Mouse (Mus musculus) monocyte, adult 5-6 weeks (primary cell): ENCODE results near the gene Gm13030. TPM values are rescaled to one million over a fixed set of nuclear protein-coding genes. Genes with fewer than 3 reads are reported as not detected.
A peak's percentile ranks its signal among the peaks of the same experiment; 100 is the strongest.
"Not testable (repeated sequence)": the region's sequence is repeated elsewhere in the genome, so short reads cannot be mapped to it uniquely, and the experiment has no call there.

Source experiments
- ATAC-seq: fragments of 153-309, 156-312 bp; replicated peaks from 2 replicates; pipeline ENCODE4 v1.8.0; 2017; ENCODE audit warnings: mild to moderate bottlenecking; ENCODE audit not compliant: low TSS enrichment, insufficient number of reproducible peaks, severe bottlenecking, poor library complexity, low FRiP score
- total RNA-seq: library from RNA; stranded (forward); fragments of 200-1000, 200-491, 200-594 nt; gene quantifications from 3 replicates; pipeline ENCODE4 v1.2.3, GENCODE M21; 2017

Gene Gm13030
- not detected in 3 replicates for total RNA-seq

DNA sequence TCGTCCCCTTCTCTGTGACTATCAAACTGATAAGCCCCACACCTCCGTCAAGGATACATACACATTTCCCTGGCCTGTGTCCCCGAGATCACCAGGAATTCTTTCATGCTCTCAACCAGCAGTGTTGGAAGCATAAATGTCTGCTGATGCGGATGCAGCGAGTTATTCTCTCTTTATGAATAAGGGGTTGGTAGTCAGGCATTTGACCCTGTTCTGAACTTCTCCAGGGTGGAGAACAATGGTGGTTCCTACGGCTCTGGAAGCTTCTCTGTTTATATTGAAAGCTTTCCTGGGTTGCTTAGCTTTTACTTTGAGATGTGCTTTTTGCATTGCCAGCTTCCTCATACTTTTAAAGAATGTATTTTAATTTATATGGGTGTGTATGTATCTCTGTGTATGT is at the start of gene Gm13030:
Gene Gm13030 (minus strand): TSS at position 101 of the 400 bp plus-strand sequence.
- no peak for ATAC-seq

DNA sequence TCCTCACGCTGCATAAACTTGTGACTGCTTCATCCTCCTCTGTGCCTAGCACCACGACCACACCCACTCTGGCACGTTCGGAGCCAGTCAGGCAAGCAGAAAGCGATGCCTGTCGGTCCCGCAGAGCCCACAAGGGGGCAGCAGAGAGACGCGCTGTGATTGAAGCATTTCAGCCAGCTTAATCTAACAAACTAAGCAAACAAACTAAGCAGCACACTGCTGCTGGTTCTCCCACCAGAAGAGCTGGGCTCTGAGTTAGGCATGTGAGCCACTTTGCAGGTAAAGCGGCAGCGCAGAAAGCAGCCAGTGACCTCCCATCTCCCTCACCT is 48.3 kb upstream of the Gm13030 start:
- peak; percentile 96 for ATAC-seq

DNA sequence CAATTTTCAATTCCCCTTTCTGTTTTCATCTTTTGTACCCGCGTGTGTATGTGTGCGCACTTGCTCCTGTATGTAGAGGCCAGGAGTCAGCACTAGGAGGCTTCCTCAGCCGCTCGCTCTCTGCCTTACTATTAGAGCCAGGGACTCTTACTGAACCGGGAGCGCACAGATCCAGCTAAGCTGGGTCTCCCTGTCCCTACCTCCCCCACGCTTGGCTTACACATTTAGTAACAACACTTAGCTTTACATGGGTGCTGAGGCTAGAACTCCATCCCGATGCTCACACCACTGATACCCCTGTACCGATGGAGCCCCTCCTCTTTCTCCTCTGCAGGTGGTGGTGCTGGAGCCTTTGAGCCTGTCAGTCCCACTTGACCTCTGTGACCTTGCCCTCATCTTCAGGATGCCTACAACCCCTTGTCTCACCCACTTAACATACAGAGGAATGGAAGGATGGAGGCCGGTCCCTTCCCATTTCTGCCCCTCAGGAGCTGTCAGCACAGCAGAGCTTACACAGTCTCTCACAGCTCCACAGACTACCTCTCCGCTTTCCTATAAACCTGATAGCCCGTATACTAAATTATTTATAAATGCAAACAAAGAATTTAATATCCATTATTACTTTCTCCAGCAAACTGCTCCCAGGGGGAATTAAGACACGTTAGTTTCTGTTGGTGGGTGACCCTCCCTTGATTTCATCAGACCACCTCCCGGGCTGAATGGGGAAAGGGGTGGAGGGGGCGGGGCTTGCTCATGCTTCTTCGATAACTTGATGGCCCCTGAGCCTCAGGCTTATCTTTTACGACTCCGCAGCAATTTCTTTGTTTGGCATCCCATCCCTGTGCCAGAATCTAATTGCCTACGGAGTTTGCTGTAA is 47.7 kb upstream of the Gm13030 start:
- ATAC-seq: no peak

- no peak for ATAC-seq
Observed at GRCm38 (mm10) chr4:138917282-138917681, 43.5 kb upstream of the Gm13030 start.

DNA sequence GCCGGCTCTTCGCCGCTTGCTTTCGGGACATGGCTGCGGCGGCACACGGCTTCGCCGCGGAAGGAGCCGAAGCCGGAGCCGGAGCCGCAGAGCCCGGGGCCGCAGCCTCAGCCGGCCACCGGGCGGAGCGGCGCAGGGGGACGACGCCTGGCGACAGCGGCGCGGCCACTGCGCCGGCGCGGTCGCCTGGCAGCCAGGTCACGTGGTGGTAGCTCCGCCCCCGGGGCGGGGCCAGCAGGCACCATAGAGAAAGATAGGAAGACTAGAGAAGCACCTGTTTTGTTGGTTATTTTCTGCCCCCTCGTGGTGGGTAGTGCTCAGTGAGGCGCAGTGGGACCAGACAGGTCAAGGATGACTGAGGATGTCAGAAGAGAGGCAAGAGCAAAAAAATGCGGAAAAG is 40.0 kb upstream of the Gm13030 start, which contains the start of gene Otud3:
Gene Otud3 (minus strand): TSS at position 149 of the 400 bp plus-strand sequence.
- peak; percentile 96 for ATAC-seq

GRCm38 (mm10) chr4:138913141-138913787 is 39.5 kb upstream of the Gm13030 start:
- no peak for ATAC-seq

DNA sequence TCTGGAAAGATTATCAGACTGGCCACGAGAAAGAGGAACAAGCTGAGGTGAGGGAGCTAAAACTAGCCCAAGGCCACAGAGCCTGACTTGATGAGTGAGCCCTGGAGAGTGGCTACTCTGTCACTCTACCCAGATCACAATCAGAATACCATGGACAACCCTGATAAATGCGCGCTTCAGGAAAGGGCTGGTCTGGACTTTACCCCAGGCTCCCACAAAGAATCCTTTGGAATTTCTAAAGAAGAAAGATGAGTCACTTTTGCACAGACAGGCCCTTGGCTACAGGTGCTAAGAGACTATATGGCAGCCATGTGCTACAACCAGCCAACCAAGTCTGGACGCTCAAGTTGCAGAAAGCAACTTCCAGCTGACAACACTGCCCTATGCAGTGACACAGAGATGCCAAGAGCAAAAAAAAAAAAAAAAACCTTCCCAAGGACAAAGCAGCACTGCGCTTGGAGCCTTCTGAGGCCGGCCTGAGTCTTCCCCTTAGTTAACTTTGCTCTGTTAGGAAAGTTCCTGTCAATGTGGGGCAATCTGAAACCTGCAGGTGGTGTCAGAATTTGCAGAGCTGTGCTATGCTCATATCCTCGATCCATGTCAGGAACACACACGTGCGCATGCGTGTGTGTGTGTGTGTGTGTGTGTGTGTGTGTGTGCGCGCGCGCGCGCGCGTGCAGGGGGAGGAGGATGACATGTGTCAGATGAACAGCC is 32.0 kb upstream of the Gm13030 start:
- no peak for ATAC-seq

DNA sequence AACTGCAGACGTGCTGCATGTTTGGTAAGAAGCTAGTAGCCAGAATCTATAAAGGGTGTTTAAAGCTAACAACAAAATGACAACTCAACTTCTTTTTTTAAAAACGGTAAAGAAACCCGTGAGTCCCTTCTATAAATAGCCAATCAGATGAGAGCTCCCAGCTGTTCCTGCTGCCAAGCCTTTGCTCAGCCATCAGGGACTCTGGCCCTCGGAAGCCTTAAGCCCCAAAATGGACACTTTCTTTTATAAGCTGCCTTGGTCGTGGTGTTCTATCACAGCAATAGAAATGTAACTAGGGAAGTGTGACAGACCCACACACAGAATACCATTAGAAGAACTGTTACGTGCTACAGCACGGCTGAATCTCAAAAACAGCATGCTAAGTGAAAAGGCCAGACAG is 25.6 kb upstream of the Gm13030 start:
- no peak for ATAC-seq

- ATAC-seq: not testable (repeated sequence)
Observed at GRCm38 (mm10) chr4:138893789-138894188, 20.0 kb upstream of the Gm13030 start.

DNA sequence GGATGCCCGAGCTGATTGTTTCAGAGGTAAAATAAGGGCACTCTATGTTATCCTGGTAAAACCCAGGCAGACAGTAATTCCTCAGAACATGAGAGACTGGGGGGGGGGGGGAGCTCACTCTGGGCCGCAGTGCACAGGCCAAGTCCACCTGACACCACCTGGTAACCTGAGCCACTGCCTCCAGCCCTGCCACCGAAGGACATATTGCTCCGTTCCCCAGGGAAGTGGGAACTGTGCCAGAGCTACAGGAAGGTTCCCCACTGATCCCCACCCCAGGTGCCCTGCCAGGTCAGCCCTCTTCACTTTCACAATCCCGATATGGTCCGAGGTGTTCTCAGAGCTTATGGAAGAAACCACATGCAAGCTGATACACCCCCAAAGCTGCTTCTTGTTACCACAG is 18.9 kb upstream of the Gm13030 start:
- ATAC-seq: no peak

- no peak for ATAC-seq
Observed at GRCm38 (mm10) chr4:138889635-138890034, 15.9 kb upstream of the Gm13030 start.

DNA sequence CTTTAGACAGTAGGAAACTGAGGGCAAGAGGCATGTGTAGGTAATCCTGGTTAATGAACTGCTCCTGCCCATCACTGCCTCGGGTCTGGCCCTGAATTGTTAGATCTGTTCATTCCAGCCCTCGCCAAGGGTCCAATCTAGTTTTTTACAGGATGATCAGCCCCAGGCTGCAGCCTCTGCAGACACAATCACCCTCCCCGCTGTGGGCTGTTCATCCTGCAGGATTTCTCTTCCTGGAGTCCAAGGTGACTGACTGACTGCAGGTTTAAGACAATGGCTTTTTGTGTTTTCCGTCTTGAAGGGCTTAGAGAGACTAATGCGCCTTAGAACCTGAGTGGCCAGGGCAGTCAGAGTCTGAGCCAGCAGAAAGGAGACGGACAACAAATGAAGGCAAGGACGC is 15.4 kb upstream of the Gm13030 start:
- no peak for ATAC-seq

DNA sequence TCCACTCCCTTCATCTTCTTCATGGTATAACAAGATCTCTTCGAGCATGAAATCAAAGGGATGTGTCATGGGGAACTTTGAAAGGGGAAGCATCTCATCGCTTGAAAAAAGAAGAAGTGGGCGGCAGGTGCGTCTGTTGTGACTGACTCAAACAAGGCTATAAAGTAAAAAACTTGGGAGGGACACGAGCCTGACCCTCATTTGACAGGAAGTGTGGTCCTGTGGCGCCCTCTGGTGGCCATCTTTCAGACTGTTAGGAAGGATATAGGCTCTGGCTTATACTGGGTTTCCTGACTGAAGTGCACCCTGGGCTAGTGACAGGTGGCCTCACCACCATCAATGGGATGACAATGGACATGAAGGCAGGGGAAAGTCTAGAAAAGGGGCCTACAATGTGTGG is 10.5 kb upstream of the Gm13030 start:
- ATAC-seq: peak; percentile 82

DNA sequence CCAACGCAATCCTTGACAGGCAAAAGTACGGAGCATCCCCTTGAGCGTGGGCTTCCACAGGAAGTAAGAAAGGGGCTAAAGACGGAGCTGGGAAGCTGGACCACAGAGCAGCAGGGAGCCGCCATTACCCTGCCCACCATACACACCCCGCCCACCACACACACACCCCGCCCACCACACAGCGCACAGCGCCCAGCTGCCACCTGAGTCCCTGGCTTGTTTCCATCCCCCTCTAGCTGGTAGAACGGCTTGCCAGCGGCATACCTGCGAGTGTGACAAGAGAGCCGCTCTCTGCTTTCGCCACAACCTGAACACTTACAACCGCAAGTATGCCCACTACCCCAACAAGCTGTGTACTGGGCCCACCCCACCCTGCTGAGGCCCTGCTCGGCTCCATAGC is 8.4 kb upstream of the Gm13030 start:
- ATAC-seq: no peak

GRCm38 (mm10) chr4:138880811-138881584 is 7.2 kb upstream of the Gm13030 start:
- no peak for ATAC-seq

DNA sequence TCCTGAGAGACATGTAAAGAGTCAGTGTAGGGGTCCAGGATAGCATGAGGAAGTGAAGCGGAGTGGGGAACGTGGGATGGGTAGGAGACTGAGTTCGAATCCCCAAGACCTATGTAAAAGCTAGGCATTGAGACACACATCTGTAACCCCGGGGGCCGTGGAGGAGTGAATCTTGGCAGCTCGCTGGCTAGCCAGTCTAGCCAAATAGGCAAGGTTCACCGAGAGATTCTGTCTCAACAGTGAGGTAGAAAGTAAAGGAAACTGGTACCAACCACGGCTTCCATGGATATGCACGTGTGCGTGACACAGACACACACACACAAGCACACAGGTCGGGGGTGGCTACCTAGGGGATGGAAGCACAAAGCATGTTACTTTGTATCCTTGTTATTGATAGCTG is 6.0 kb upstream of the Gm13030 start:
- no peak for ATAC-seq

GRCm38 (mm10) chr4:138878783-138879182 is 5.0 kb upstream of the Gm13030 start:
- no peak for ATAC-seq

DNA sequence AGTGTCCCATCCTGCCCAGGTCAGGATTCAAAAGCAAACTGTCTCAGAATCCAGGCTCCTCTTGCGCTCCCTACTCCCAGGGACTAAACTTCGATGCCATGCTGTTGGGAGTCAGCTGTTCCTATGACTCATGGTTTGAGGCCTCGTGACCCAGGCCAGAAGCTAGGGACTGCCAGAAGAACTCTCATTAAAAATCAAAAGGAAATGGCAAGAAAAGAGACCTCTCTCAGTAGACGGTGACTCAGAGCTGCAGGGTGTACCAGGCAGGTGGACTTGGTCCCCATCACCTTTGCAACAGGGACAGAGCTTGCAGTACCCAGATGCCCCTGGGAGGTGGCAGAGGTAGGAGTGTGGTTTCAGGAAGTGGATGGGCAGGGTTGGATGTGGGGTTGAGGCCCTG is 4.0 kb upstream of the Gm13030 start, which contains the start of gene Pla2g2e:
Gene Pla2g2e (plus strand): TSS at position 212 of the 400 bp plus-strand sequence.
- ATAC-seq: no peak

GRCm38 (mm10) chr4:138875986-138876385 is 2.2 kb upstream of the Gm13030 start:
- ATAC-seq: no peak
